ENCODE assay signal across 9 mouse cellular contexts in genomic region chr10:78411851-78412250, GRCm38 (mm10). TPM values are rescaled to one million over a fixed set of nuclear protein-coding genes. Genes with fewer than 3 reads are reported as not detected.
A peak's percentile ranks its signal among the peaks of the same experiment; 100 is the strongest.
DNase-seq lines count a peak whose midpoint lies in the region; ATAC-seq and TF ChIP-seq lines count a peak whose summit lies in the region.
"Had no signal": no experiment of that assay in that cellular context is flagged by ENCODE, and none has a peak within 500 bp of the region (broad histone marks: within the 10 kb centered on the region; RNA-seq: fewer than 3 reads in every experiment).

No protein-coding gene starts in this region.

- no peaks in the 10 kb centered on the region for H3K9me3 ChIP-seq in heart, embryonic 10.5 days
- no peaks in the 10 kb centered on the region for H3K9me3 ChIP-seq in ES-E14 (ENCODE audit: control insufficient read depth, insufficient read depth, low read depth, low read length)
- H3K9me3 ChIP-seq in forebrain, embryonic 16.5 days (ENCODE audit: control insufficient read depth, low read length): no peaks in the 10 kb centered on the region
- no peaks in the 10 kb centered on the region for H3K9me3 ChIP-seq in liver, embryonic 15.5 days (replicated peaks)

- H3K27ac ChIP-seq in heart, embryonic 10.5 days: peak overlapping the region; percentile 93
- no peak overlapping the region for H3K27ac ChIP-seq in ES-E14 (ENCODE audit: insufficient read depth, low read depth, low read length, poor library complexity, severe bottlenecking)
- H3K27ac ChIP-seq in forebrain, embryonic 16.5 days (ENCODE audit: low read length): peak overlapping the region; percentile 87
- no peak overlapping the region for H3K27ac ChIP-seq in liver, embryonic 15.5 days (replicated peaks)

- no peak for ATAC-seq in forebrain, embryonic 16.5 days
- no peak for ATAC-seq in liver, embryonic 15.5 days (ENCODE audit: insufficient read depth)

- H3K4me1 ChIP-seq in heart, embryonic 10.5 days: peaks cover 14% of the 10 kb centered on the region; the same call in 1 of the 2 replicates
- H3K4me1 ChIP-seq in ES-E14 (ENCODE audit: control insufficient read depth in 2 of 2, insufficient read depth in 2 of 2, low read length in 2 of 2, poor library complexity in 1 of 2): peaks cover 0 to 7% of the 10 kb centered on the region in 2 experiments; a peak in 1 of 4 replicates
- peaks cover 15% of the 10 kb centered on the region for H3K4me1 ChIP-seq in forebrain, embryonic 16.5 days (replicated peaks; ENCODE audit: control insufficient read depth, insufficient read depth, low read length)
- peaks cover 30% of the 10 kb centered on the region for H3K4me1 ChIP-seq in liver, embryonic 15.5 days (replicated peaks)

- H3K4me2 ChIP-seq in forebrain, embryonic 16.5 days (ENCODE audit: low read length): peak overlapping the region; percentile 85
- H3K4me2 ChIP-seq in liver, embryonic 15.5 days: peak overlapping the region; percentile 79

- H3K4me3 ChIP-seq in heart, embryonic 10.5 days: peak overlapping the region; percentile 81
- peak overlapping the region; percentile 88 to 97 for H3K4me3 ChIP-seq in ES-E14 (ENCODE audit: insufficient read depth in 1 of 2, low read depth in 1 of 2, low read length in 2 of 2, poor library complexity in 1 of 2, severe bottlenecking in 1 of 2)
- H3K4me3 ChIP-seq in forebrain, embryonic 16.5 days (replicated peaks; ENCODE audit: low read length): peak overlapping the region; percentile 94
- peak overlapping the region; percentile 88 for H3K4me3 ChIP-seq in liver, embryonic 15.5 days (replicated peaks)

- peaks cover 43% of the 10 kb centered on the region for H3K36me3 ChIP-seq in heart, embryonic 10.5 days
- H3K36me3 ChIP-seq in ES-E14 (ENCODE audit: control insufficient read depth, insufficient read depth, low read length, poor library complexity, severe bottlenecking): peaks cover 35% of the 10 kb centered on the region
- H3K36me3 ChIP-seq in forebrain, embryonic 16.5 days (ENCODE audit: control insufficient read depth, insufficient read depth): peaks cover 19% of the 10 kb centered on the region
- peaks cover 43% of the 10 kb centered on the region for H3K36me3 ChIP-seq in liver, embryonic 15.5 days (replicated peaks)

- DNase-seq in heart, embryonic 10.5 days (ENCODE audit: low spot score): no peak
- DNase-seq in heart, postnatal 14 days: no peak
- no peak for DNase-seq in ES-E14 (ENCODE audit: low read depth, low spot score)
- no peak for DNase-seq in urinary bladder, postnatal 10 days (ENCODE audit: low spot score)
- DNase-seq in adipocyte (ENCODE audit: low spot score): no peak
- no peak for DNase-seq in layer of hippocampus, postnatal 10 days (ENCODE audit: low spot score in 2 of 2)

- in situ Hi-C loops in ES-E14 (cut with MboI; ENCODE audit: low sequenced_read_pairs in 2 of 2, unreplicated experiment in 2 of 2): no loop called here

- 18% methylated on average over 8 of the region's 8 CpGs for WGBS in heart, embryonic 10.5 days
- WGBS in forebrain, embryonic 16.5 days: 12% methylated on average over 8 of the region's 8 CpGs
- WGBS in liver, embryonic 15.5 days (ENCODE audit: insufficient replicate concordance): 9% methylated on average over 8 of the region's 8 CpGs

- peak overlapping the region; percentile 92 for H3K9ac ChIP-seq in ES-E14 (ENCODE audit: insufficient read depth, low read depth, low read length, poor library complexity, severe bottlenecking)
- peak overlapping the region; percentile 87 for H3K9ac ChIP-seq in forebrain, embryonic 16.5 days (replicated peaks; ENCODE audit: low read depth, low read length)
- peak overlapping the region; percentile 71 for H3K9ac ChIP-seq in liver, embryonic 15.5 days

- no peaks in the 10 kb centered on the region for H3K27me3 ChIP-seq in heart, embryonic 10.5 days (ENCODE audit: insufficient read depth, poor library complexity, severe bottlenecking)
- H3K27me3 ChIP-seq in forebrain, embryonic 16.5 days (replicated peaks; ENCODE audit: control insufficient read depth, insufficient read depth, low read length): no peaks in the 10 kb centered on the region
- H3K27me3 ChIP-seq in liver, embryonic 15.5 days: no peaks in the 10 kb centered on the region
- H3K27me3 ChIP-seq: Patski had no signal

- intact Hi-C loops in heart, postnatal 14 days (cut with DNase I): no loop called here

TF ChIP-seq in ES-E14, 5 proteins besides CTCF, POLR2A, EP300 and RAD21:
- TF ChIP-seq CHD2 (IDR thresholded peaks at IDR 0.05; ENCODE audit: low read depth, low read length): no peak
- TF ChIP-seq MAFK (IDR thresholded peaks at IDR 0.05; ENCODE audit: insufficient read depth, low read depth, low read length): no peak
- TF ChIP-seq HCFC1 (IDR thresholded peaks at IDR 0.05; ENCODE audit: borderline replicate concordance, insufficient read depth, low read length): no peak

RNA-seq across cellular contexts. Expression of gene Rrp1, which starts 1.0 kb away (rescaled TPM):
- 271 and 283 TPM in 2 replicates for polyA plus RNA-seq in heart, embryonic 10.5 days (2016; fragmentation: Nextera tagmentation; extraction: Ambion mirVana)
- total RNA-seq in heart, postnatal 14 days (2021): 100 to 1,000 TPM in 1 of 2 experiments, 10 to 100 TPM in 1; 100.0 to 104 TPM
- 161 and 182 TPM in 2 replicates for total RNA-seq in ES-E14 (2012; rRNA removed)
- 436 and 438 TPM in 2 replicates for polyA plus RNA-seq in forebrain, embryonic 16.5 days (2015; fragmentation: Nextera tagmentation; extraction: Ambion mirVana)
- polyA plus RNA-seq in liver, embryonic 15.5 days (2015; fragmentation: Nextera tagmentation; extraction: Ambion mirVana): 110 and 119 TPM in 2 replicates
- total RNA-seq in layer of hippocampus, postnatal 10 days (2021): 100 to 1,000 TPM; 316 to 337 TPM

RNA-seq across cellular contexts. Expression of gene Cstb, which starts 13.6 kb away (rescaled TPM):
- 117 and 136 TPM in 2 replicates for polyA plus RNA-seq in heart, embryonic 10.5 days (2016; fragmentation: Nextera tagmentation; extraction: Ambion mirVana)
- total RNA-seq in heart, postnatal 14 days (2021): 10 to 100 TPM; 31.2 to 36.3 TPM
- total RNA-seq in ES-E14 (2012; rRNA removed): 110 and 150 TPM in 2 replicates
- polyA plus RNA-seq in forebrain, embryonic 16.5 days (2015; fragmentation: Nextera tagmentation; extraction: Ambion mirVana): 96.6 and 117 TPM in 2 replicates
- 85.5 and 95.3 TPM in 2 replicates for polyA plus RNA-seq in liver, embryonic 15.5 days (2015; fragmentation: Nextera tagmentation; extraction: Ambion mirVana)
- total RNA-seq in layer of hippocampus, postnatal 10 days (2021): 10 to 100 TPM; 37.4 to 38.2 TPM

RNA-seq across cellular contexts. Expression of gene Pdxk, which starts 52.9 kb away (rescaled TPM):
- polyA plus RNA-seq in heart, embryonic 10.5 days (2016; fragmentation: Nextera tagmentation; extraction: Ambion mirVana): 6.5 and 7.0 TPM in 2 replicates
- total RNA-seq in heart, postnatal 14 days (2021): 10 to 100 TPM; 10.2 to 11.1 TPM
- total RNA-seq in ES-E14 (2012; rRNA removed): 10.1 and 10.3 TPM in 2 replicates
- polyA plus RNA-seq in forebrain, embryonic 16.5 days (2015; fragmentation: Nextera tagmentation; extraction: Ambion mirVana): 16.7 and 23.0 TPM in 2 replicates
- polyA plus RNA-seq in liver, embryonic 15.5 days (2015; fragmentation: Nextera tagmentation; extraction: Ambion mirVana): 5.9 and 6.0 TPM in 2 replicates
- total RNA-seq in layer of hippocampus, postnatal 10 days (2021): 10 to 100 TPM; 57.3 to 58.6 TPM

RNA-seq across cellular contexts. Expression of gene Agpat3, which starts 59.6 kb away (rescaled TPM):
- polyA plus RNA-seq in heart, embryonic 10.5 days (2016; fragmentation: Nextera tagmentation; extraction: Ambion mirVana): 43.7 and 44.2 TPM in 2 replicates
- total RNA-seq in heart, postnatal 14 days (2021): 100 to 1,000 TPM; 246 to 265 TPM
- total RNA-seq in ES-E14 (2012; rRNA removed): 52.0 and 54.0 TPM in 2 replicates
- polyA plus RNA-seq in forebrain, embryonic 16.5 days (2015; fragmentation: Nextera tagmentation; extraction: Ambion mirVana): 71.2 and 78.2 TPM in 2 replicates
- polyA plus RNA-seq in liver, embryonic 15.5 days (2015; fragmentation: Nextera tagmentation; extraction: Ambion mirVana): 33.1 and 46.0 TPM in 2 replicates
- 100 to 1,000 TPM; 247 to 258 TPM for total RNA-seq in layer of hippocampus, postnatal 10 days (2021)

Comparison
In these comparisons a context has a peak if more than half of its experiments do, and no peak if none do; other contexts are left out.
1. H3K27ac ChIP-seq: peak in heart, embryonic 10.5 days (single experiment) and forebrain, embryonic 16.5 days (single experiment); none in ES-E14 (single experiment) and liver, embryonic 15.5 days (single experiment).
2. Peak in every context shown above with its lines, with median percentiles within 50 percentile points of each other: H3K4me3 ChIP-seq and H3K9ac ChIP-seq.